Mouse (Mus musculus): ENCODE measurements around the gene Ccer1. TPM values are rescaled to one million over a fixed set of nuclear protein-coding genes. Genes with fewer than 3 reads are reported as not detected.

Ccer1 gene
- polyA plus RNA-seq (2015; fragmentation: Nextera tagmentation; extraction: Ambion mirVana), result not detected in 2 replicates

GRCm38 (mm10) chr10:97692913-97693312, at the start of gene Ccer1:
Ccer1 (plus strand) TSS chr10:97693059.
- Histone ChIP-seq H3K36me3 (no peaks in the 10 kb centered on the region), H3K4me1 (replicated peaks) (no peaks in the 10 kb centered on the region), H3K4me3 (replicated peaks) (no peak within 1 kb of the TSS), H3K27ac (no peak within 1 kb of the TSS), H3K4me2 (replicated peaks) (no peak within 1 kb of the TSS), H3K9ac (replicated peaks) (no peak within 1 kb of the TSS), H3K27me3 (no peaks in the 10 kb centered on the region), H3K9me3 (peaks cover 7% of the 10 kb centered on the region; the same call in 1 of the 2 replicates)
- ATAC-seq, result peak; percentile 30; the same call in 1 of the 2 replicates
- WGBS, result 78% methylated on average over 20 of the region's 20 CpGs

- Histone ChIP-seq H3K4me1 (replicated peaks) (no peaks in the 10 kb centered on the region), H3K9me3 (no peaks in the 10 kb centered on the region), H3K9ac (replicated peaks) (no peak within 1 kb of the TSS), H3K27me3 (no peaks in the 10 kb centered on the region), H3K4me3 (replicated peaks) (no peak within 1 kb of the TSS), H3K36me3 (no peaks in the 10 kb centered on the region), H3K4me2 (replicated peaks) (no peak within 1 kb of the TSS), H3K27ac (no peak within 1 kb of the TSS)
- ATAC-seq, result no peak
- WGBS, result 83% methylated on average over 2 of the region's 2 CpGs
Measured at GRCm38 (mm10) chr10:97643768-97644167, 49.1 kb upstream of the Ccer1 start, which contains the start of gene Epyc. Epyc (plus strand) TSS chr10:97644068.

- no peaks in the 10 kb centered on the region for H3K36me3 ChIP-seq
- H3K4me1 ChIP-seq (replicated peaks), result no peaks in the 10 kb centered on the region
- no peak for ATAC-seq
- H3K4me2 ChIP-seq (replicated peaks), result no peak overlapping the region
- no peak overlapping the region for H3K4me3 ChIP-seq (replicated peaks)
- H3K9me3 ChIP-seq, result no peaks in the 10 kb centered on the region
- H3K9ac ChIP-seq (replicated peaks), result no peak overlapping the region
- H3K27ac ChIP-seq, result no peak overlapping the region
- no peaks in the 10 kb centered on the region for H3K27me3 ChIP-seq
- 73% methylated on average over 2 of the region's 2 CpGs for WGBS
Measured at GRCm38 (mm10) chr10:97650334-97650733, 42.5 kb upstream of the Ccer1 start.

GRCm38 (mm10) chr10:97659489-97659888, 33.4 kb upstream of the Ccer1 start:
- Histone ChIP-seq H3K36me3 (no peaks in the 10 kb centered on the region), H3K9ac (replicated peaks) (no peak overlapping the region), H3K4me3 (replicated peaks) (no peak overlapping the region), H3K27ac (no peak overlapping the region), H3K9me3 (no peaks in the 10 kb centered on the region), H3K4me1 (replicated peaks) (no peaks in the 10 kb centered on the region), H3K4me2 (replicated peaks) (no peak overlapping the region), H3K27me3 (no peaks in the 10 kb centered on the region)
- ATAC-seq, result no peak
- WGBS, result 87% methylated on average over 1 of the region's 1 CpGs

- H3K9ac ChIP-seq (replicated peaks), result no peak overlapping the region
- WGBS, result 62% methylated on average over 4 of the region's 4 CpGs
- H3K4me1 ChIP-seq (replicated peaks), result no peaks in the 10 kb centered on the region
- ATAC-seq, result no peak
- no peaks in the 10 kb centered on the region for H3K9me3 ChIP-seq
- H3K36me3 ChIP-seq, result no peaks in the 10 kb centered on the region
- no peak overlapping the region for H3K27ac ChIP-seq
- H3K4me3 ChIP-seq (replicated peaks), result no peak overlapping the region
- H3K27me3 ChIP-seq, result no peaks in the 10 kb centered on the region
- H3K4me2 ChIP-seq (replicated peaks), result no peak overlapping the region
Measured at GRCm38 (mm10) chr10:97668656-97669055, 24.2 kb upstream of the Ccer1 start.

GRCm38 (mm10) chr10:97670202-97670601, 22.7 kb upstream of the Ccer1 start:
- no peak overlapping the region for H3K9ac ChIP-seq (replicated peaks)
- no peak for ATAC-seq
- no peak overlapping the region for H3K4me3 ChIP-seq (replicated peaks)
- no peak overlapping the region for H3K4me2 ChIP-seq (replicated peaks)
- H3K36me3 ChIP-seq, result no peaks in the 10 kb centered on the region
- H3K27ac ChIP-seq, result no peak overlapping the region
- no peaks in the 10 kb centered on the region for H3K27me3 ChIP-seq
- H3K9me3 ChIP-seq, result no peaks in the 10 kb centered on the region
- 69% methylated on average over 4 of the region's 4 CpGs for WGBS
- H3K4me1 ChIP-seq (replicated peaks), result no peaks in the 10 kb centered on the region

GRCm38 (mm10) chr10:97673239-97673638, 19.6 kb upstream of the Ccer1 start:
- 85% methylated on average over 2 of the region's 2 CpGs for WGBS
- ATAC-seq, result no peak

GRCm38 (mm10) chr10:97682981-97683380, 9.9 kb upstream of the Ccer1 start:
- Histone ChIP-seq H3K36me3 (no peaks in the 10 kb centered on the region), H3K9ac (replicated peaks) (no peak overlapping the region), H3K27ac (no peak overlapping the region), H3K4me1 (replicated peaks) (no peaks in the 10 kb centered on the region), H3K4me3 (replicated peaks) (no peak overlapping the region), H3K4me2 (replicated peaks) (no peak overlapping the region), H3K9me3 (no peaks in the 10 kb centered on the region), H3K27me3 (no peaks in the 10 kb centered on the region)
- no peak for ATAC-seq

More at GRCm38 (mm10) chr10:97673239-97673638, 19.6 kb upstream of the Ccer1 start:
- H3K4me2 ChIP-seq (replicated peaks), result no peak overlapping the region
- H3K4me3 ChIP-seq (replicated peaks), result no peak overlapping the region
- H3K36me3 ChIP-seq, result no peaks in the 10 kb centered on the region
- no peaks in the 10 kb centered on the region for H3K4me1 ChIP-seq (replicated peaks)
- no peak overlapping the region for H3K9ac ChIP-seq (replicated peaks)
- H3K27me3 ChIP-seq, result no peaks in the 10 kb centered on the region
- no peak overlapping the region for H3K27ac ChIP-seq
- no peaks in the 10 kb centered on the region for H3K9me3 ChIP-seq

GRCm38 (mm10) chr10:97687198-97687597, 5.7 kb upstream of the Ccer1 start:
- no peak for ATAC-seq
- WGBS, result 77% methylated on average over 1 of the region's 1 CpGs
- Histone ChIP-seq H3K4me3 (replicated peaks) (no peak overlapping the region), H3K4me1 (replicated peaks) (no peaks in the 10 kb centered on the region), H3K27ac (no peak overlapping the region), H3K4me2 (replicated peaks) (no peak overlapping the region), H3K9ac (replicated peaks) (no peak overlapping the region), H3K36me3 (no peaks in the 10 kb centered on the region), H3K27me3 (no peaks in the 10 kb centered on the region), H3K9me3 (no peaks in the 10 kb centered on the region)

GRCm38 (mm10) chr10:97689425-97689824, 3.4 kb upstream of the Ccer1 start:
- Histone ChIP-seq H3K27ac (no peak overlapping the region), H3K36me3 (no peaks in the 10 kb centered on the region), H3K4me1 (replicated peaks) (no peaks in the 10 kb centered on the region), H3K27me3 (no peaks in the 10 kb centered on the region), H3K9ac (replicated peaks) (no peak overlapping the region), H3K4me3 (replicated peaks) (no peak overlapping the region), H3K9me3 (peaks cover 7% of the 10 kb centered on the region; the same call in 1 of the 2 replicates), H3K4me2 (replicated peaks) (no peak overlapping the region)
- 78% methylated on average over 3 of the region's 3 CpGs for WGBS
- ATAC-seq, result no peak

GRCm38 (mm10) chr10:97693398-97694135, 708 bp downstream of the Ccer1 start:
- H3K9me3 ChIP-seq, result peaks cover 7% of the 10 kb centered on the region; the same call in 1 of the 2 replicates
- H3K4me3 ChIP-seq (replicated peaks), result no peak overlapping the region
- no peaks in the 10 kb centered on the region for H3K27me3 ChIP-seq
- no peak overlapping the region for H3K27ac ChIP-seq
- no peak overlapping the region for H3K4me2 ChIP-seq (replicated peaks)
- 93% methylated on average over 37 of the region's 37 CpGs for WGBS
- peak; percentile 30; the same call in 1 of the 2 replicates for ATAC-seq
- H3K9ac ChIP-seq (replicated peaks), result no peak overlapping the region
- H3K4me1 ChIP-seq (replicated peaks), result no peaks in the 10 kb centered on the region
- no peaks in the 10 kb centered on the region for H3K36me3 ChIP-seq

- no peak for ATAC-seq
- Histone ChIP-seq H3K4me2 (replicated peaks) (no peak overlapping the region), H3K9ac (replicated peaks) (no peak overlapping the region), H3K36me3 (no peaks in the 10 kb centered on the region), H3K27me3 (no peaks in the 10 kb centered on the region), H3K9me3 (no peaks in the 10 kb centered on the region), H3K4me1 (replicated peaks) (no peaks in the 10 kb centered on the region), H3K27ac (no peak overlapping the region), H3K4me3 (replicated peaks) (no peak overlapping the region)
Measured at GRCm38 (mm10) chr10:97702321-97702720, 9.5 kb downstream of the Ccer1 start.

- Histone ChIP-seq H3K4me2 (replicated peaks) (no peak overlapping the region), H3K36me3 (no peaks in the 10 kb centered on the region), H3K9ac (replicated peaks) (no peak overlapping the region), H3K9me3 (no peaks in the 10 kb centered on the region), H3K27me3 (no peaks in the 10 kb centered on the region), H3K4me3 (replicated peaks) (no peak overlapping the region), H3K4me1 (replicated peaks) (no peaks in the 10 kb centered on the region), H3K27ac (no peak overlapping the region)
- WGBS, result 41% methylated on average over 1 of the region's 1 CpGs
- no peak for ATAC-seq
Measured at GRCm38 (mm10) chr10:97704562-97704961, 11.7 kb downstream of the Ccer1 start.
